Mouse (Mus musculus): ENCODE data around the gene Spo11.

DNA sequence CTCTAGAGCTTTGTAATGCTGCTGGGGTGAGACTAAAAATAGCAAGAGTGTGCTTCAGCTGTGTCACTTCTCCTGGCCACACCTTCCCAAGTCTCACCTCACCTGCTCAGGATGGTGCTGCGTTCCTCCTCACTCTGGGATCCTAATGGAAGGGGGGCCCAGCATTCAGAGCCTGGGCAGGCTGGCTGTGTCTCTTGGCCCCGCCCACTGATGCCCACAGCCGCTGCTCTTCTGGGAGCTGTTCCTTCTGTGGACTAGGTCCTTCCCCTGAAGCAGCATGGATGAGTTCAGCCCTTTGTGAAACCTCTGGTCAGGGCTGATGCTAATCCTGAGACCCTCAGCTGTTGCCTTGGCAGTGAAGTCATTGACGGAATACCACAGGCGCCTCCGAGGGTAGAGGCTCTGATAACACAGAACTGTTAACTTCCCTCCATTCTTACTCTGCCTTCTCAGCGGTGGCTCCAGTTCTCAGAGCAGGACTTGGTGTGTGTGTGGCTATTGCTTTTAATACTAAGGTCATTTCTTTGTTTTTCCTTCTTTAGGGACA is 37.3 kb downstream of the Spo11 start:
- TF ChIP-seq CTCF (IDR thresholded peaks at IDR 0.05; ENCODE audit: low read depth, low read length): no peak
- TF ChIP-seq POLR2A (IDR thresholded peaks at IDR 0.05; ENCODE audit: borderline replicate concordance, low read depth, low read length): no peak
